Mouse (Mus musculus): ENCODE data around the gene Serinc3. TPM values are rescaled to one million over a fixed set of nuclear protein-coding genes. Genes with fewer than 3 reads are reported as not detected.
A peak's percentile ranks its signal among the peaks of the same experiment; 100 is the strongest.

Serinc3 gene
- polyA plus RNA-seq, 1 experiment from 2014 or later, result 54.3 TPM

DNA sequence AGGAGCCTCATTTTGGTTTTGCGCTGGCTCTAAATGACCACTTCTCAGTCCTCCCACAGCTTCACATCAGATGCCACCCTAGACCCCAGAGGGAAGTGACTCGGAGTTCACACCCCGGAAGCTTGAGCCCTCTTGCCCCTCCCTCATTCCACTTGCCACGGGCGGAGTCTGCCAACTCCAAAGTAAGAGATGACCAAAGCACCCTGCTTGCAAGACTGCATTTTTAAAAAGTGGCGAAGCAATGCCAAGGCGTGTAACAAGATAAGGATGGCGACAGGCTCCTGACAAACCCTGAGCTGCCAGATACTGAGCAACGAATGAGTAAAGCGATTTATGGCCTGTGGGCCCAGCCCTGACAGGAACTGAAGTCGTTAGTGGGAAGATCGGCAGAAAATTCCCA, 54.7 kb downstream of the Serinc3 start:
- ATAC-seq (replicated peaks; ENCODE audit: low FRiP score, low TSS enrichment, low read depth), result no peak
- H3K36me3 ChIP-seq (ENCODE audit: control insufficient read depth, insufficient read depth, low read length), result no peaks in the 10 kb centered on the region
- 50% methylated on average over 12 of the region's 12 CpGs for WGBS
- no peak for DNase-seq (ENCODE audit: low spot score)
- no peak overlapping the region for H3K4me2 ChIP-seq (ENCODE audit: low read length)
- peaks cover 15% of the 10 kb centered on the region; the same call in 1 of the 2 replicates for H3K4me1 ChIP-seq (replicated peaks; ENCODE audit: control insufficient read depth, insufficient read depth, low read length)
- H3K27me3 ChIP-seq (replicated peaks; ENCODE audit: control insufficient read depth, insufficient read depth, low read length), result no peaks in the 10 kb centered on the region
- no peak overlapping the region for H3K4me3 ChIP-seq (ENCODE audit: low read depth, low read length)
- H3K9ac ChIP-seq (ENCODE audit: low read length), result no peak overlapping the region
- no peaks in the 10 kb centered on the region for H3K9me3 ChIP-seq (ENCODE audit: control insufficient read depth, low read length)
- no peak overlapping the region for H3K27ac ChIP-seq (ENCODE audit: low read depth)

GRCm38 (mm10) chr2:163587506-163587905, 57.4 kb downstream of the Serinc3 start:
- DNase-seq (ENCODE audit: low spot score), result no peak
- no peak for ATAC-seq (replicated peaks; ENCODE audit: low FRiP score, low TSS enrichment, low read depth)
- Histone ChIP-seq H3K4me2 (ENCODE audit: low read length) (no peak overlapping the region), H3K27me3 (replicated peaks; ENCODE audit: control insufficient read depth, insufficient read depth, low read length) (no peaks in the 10 kb centered on the region), H3K36me3 (ENCODE audit: control insufficient read depth, insufficient read depth, low read length) (no peaks in the 10 kb centered on the region), H3K4me3 (ENCODE audit: low read depth, low read length) (no peak overlapping the region), H3K4me1 (replicated peaks; ENCODE audit: control insufficient read depth, insufficient read depth, low read length) (no peaks in the 10 kb centered on the region), H3K9ac (ENCODE audit: low read length) (no peak overlapping the region), H3K9me3 (ENCODE audit: control insufficient read depth, low read length) (no peaks in the 10 kb centered on the region), H3K27ac (ENCODE audit: low read depth) (no peak overlapping the region)
- WGBS, result 65% methylated on average over 5 of the region's 5 CpGs

- Histone ChIP-seq H3K4me1 (replicated peaks; ENCODE audit: control insufficient read depth, insufficient read depth, low read length) (no peaks in the 10 kb centered on the region), H3K9ac (ENCODE audit: low read length) (no peak overlapping the region), H3K36me3 (ENCODE audit: control insufficient read depth, insufficient read depth, low read length) (no peaks in the 10 kb centered on the region), H3K9me3 (ENCODE audit: control insufficient read depth, low read length) (no peaks in the 10 kb centered on the region), H3K4me2 (ENCODE audit: low read length) (no peak overlapping the region), H3K27ac (ENCODE audit: low read depth) (no peak overlapping the region), H3K27me3 (replicated peaks; ENCODE audit: control insufficient read depth, insufficient read depth, low read length) (no peaks in the 10 kb centered on the region), H3K4me3 (ENCODE audit: low read depth, low read length) (no peak overlapping the region)
- WGBS, result 39% methylated on average over 19 of the region's 19 CpGs
- DNase-seq (ENCODE audit: low spot score), result peak; percentile 78
- ATAC-seq (replicated peaks; ENCODE audit: low FRiP score, low TSS enrichment, low read depth), result no peak
Measured at GRCm38 (mm10) chr2:163586384-163587261, 58.3 kb downstream of the Serinc3 start.

DNA sequence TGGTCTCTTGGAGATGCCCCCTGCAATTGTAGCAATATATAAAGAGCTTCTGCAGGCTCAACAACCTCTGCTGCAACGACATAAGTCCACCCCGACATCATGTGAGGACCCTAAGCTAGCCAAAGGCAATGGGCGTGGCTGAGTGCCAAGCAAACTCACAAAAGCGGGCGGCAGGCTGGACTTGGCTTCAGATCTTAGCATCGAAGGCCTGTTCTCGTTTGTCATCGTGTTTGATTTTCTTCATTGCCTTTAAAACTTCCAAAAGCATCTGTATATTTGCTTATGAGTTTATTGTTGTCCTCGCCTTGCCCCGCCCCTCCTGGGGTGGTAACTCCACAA, 60.9 kb downstream of the Serinc3 start:
- no peaks in the 10 kb centered on the region for H3K36me3 ChIP-seq (ENCODE audit: control insufficient read depth, insufficient read depth, low read length)
- DNase-seq (ENCODE audit: low spot score), result no peak
- no peak for ATAC-seq (replicated peaks; ENCODE audit: low FRiP score, low TSS enrichment, low read depth)
- H3K4me3 ChIP-seq (ENCODE audit: low read depth, low read length), result no peak overlapping the region
- H3K27me3 ChIP-seq (replicated peaks; ENCODE audit: control insufficient read depth, insufficient read depth, low read length), result no peaks in the 10 kb centered on the region
- no peak overlapping the region for H3K9ac ChIP-seq (ENCODE audit: low read length)
- no peaks in the 10 kb centered on the region for H3K9me3 ChIP-seq (ENCODE audit: control insufficient read depth, low read length)
- 83% methylated on average over 10 of the region's 10 CpGs for WGBS
- no peak overlapping the region for H3K27ac ChIP-seq (ENCODE audit: low read depth)
- no peaks in the 10 kb centered on the region for H3K4me1 ChIP-seq (replicated peaks; ENCODE audit: control insufficient read depth, insufficient read depth, low read length)
- H3K4me2 ChIP-seq (ENCODE audit: low read length), result no peak overlapping the region

GRCm38 (mm10) chr2:163583226-163584087, 61.5 kb downstream of the Serinc3 start:
- WGBS, result 92% methylated on average over 10 of the region's 10 CpGs
- Histone ChIP-seq H3K27ac (ENCODE audit: low read depth) (no peak overlapping the region), H3K4me3 (ENCODE audit: low read depth, low read length) (no peak overlapping the region), H3K9ac (ENCODE audit: low read length) (no peak overlapping the region), H3K4me1 (replicated peaks; ENCODE audit: control insufficient read depth, insufficient read depth, low read length) (no peaks in the 10 kb centered on the region), H3K36me3 (ENCODE audit: control insufficient read depth, insufficient read depth, low read length) (no peaks in the 10 kb centered on the region), H3K4me2 (ENCODE audit: low read length) (no peak overlapping the region), H3K9me3 (ENCODE audit: control insufficient read depth, low read length) (no peaks in the 10 kb centered on the region), H3K27me3 (replicated peaks; ENCODE audit: control insufficient read depth, insufficient read depth, low read length) (no peaks in the 10 kb centered on the region)
- no peak for DNase-seq (ENCODE audit: low spot score)
- ATAC-seq (replicated peaks; ENCODE audit: low FRiP score, low TSS enrichment, low read depth), result no peak

DNA sequence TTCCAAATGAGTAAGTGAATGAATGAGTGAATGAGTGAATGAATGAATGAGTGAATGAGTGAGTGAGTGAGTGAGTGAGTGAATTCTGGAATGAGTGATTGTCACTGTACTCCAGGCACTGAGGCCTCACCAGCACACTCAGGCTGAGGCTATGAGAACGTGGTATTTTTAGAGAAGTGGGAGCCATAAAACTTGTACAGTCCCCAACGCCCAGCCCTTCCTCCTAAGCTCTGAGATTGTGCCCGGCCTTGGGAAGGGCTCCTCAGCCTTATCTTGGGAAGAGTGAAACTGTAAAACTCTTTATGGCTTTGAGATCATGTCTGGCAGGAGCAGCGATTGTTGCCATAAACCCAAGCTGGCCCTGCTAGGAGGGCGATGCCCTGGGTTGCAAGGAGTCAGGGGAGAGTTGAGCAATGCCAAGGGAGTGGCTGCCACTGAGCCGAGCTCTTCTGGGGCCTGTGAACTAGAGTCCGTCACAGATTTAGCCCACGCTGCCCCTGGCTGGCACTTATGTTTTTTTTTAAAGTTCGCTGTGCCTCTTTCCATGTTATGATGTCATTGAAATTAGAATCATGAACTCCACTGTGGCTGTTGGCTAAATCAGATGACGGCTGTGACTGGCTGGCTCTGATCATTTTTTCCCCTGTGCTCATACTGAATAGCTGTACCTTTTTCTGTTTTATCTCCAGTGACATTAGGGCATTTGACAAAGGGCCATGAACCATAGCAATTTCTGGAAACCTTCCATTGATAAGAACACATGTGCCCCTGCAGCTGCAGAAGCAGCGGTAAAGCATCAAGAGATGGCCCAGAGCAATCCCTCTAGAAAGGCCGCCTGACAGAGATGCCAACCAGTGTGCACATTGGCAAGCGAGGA, 64.6 kb downstream of the Serinc3 start:
- Histone ChIP-seq H3K9ac (ENCODE audit: low read length) (no peak overlapping the region), H3K27ac (ENCODE audit: low read depth) (peak overlapping the region; percentile 47; the same call in 1 of the 2 replicates), H3K27me3 (replicated peaks; ENCODE audit: control insufficient read depth, insufficient read depth, low read length) (no peaks in the 10 kb centered on the region), H3K4me1 (replicated peaks; ENCODE audit: control insufficient read depth, insufficient read depth, low read length) (0 out of 2 replicates have a peak, but pooled peaks cover 1% of the 10 kb centered on the region), H3K4me3 (ENCODE audit: low read depth, low read length) (no peak overlapping the region), H3K9me3 (ENCODE audit: control insufficient read depth, low read length) (no peaks in the 10 kb centered on the region), H3K36me3 (ENCODE audit: control insufficient read depth, insufficient read depth, low read length) (no peaks in the 10 kb centered on the region), H3K4me2 (ENCODE audit: low read length) (no peak overlapping the region)
- 64% methylated on average over 13 of the region's 13 CpGs for WGBS
- DNase-seq (ENCODE audit: low spot score) (peak; percentile 64), ATAC-seq (replicated peaks; ENCODE audit: low FRiP score, low TSS enrichment, low read depth) (peak; percentile 90)

GRCm38 (mm10) chr2:163577986-163578385, 66.9 kb downstream of the Serinc3 start:
- 0 out of 2 replicates have a peak, but pooled peaks cover 2% of the 10 kb centered on the region for H3K4me1 ChIP-seq (replicated peaks; ENCODE audit: control insufficient read depth, insufficient read depth, low read length)
- H3K27me3 ChIP-seq (replicated peaks; ENCODE audit: control insufficient read depth, insufficient read depth, low read length), result no peaks in the 10 kb centered on the region
- H3K9me3 ChIP-seq (ENCODE audit: control insufficient read depth, low read length), result no peaks in the 10 kb centered on the region
- no peak overlapping the region for H3K27ac ChIP-seq (ENCODE audit: low read depth)
- no peak overlapping the region for H3K4me2 ChIP-seq (ENCODE audit: low read length)
- ATAC-seq (replicated peaks; ENCODE audit: low FRiP score, low TSS enrichment, low read depth) (no peak), DNase-seq (ENCODE audit: low spot score) (no peak)
- H3K4me3 ChIP-seq (ENCODE audit: low read depth, low read length), result no peak overlapping the region
- WGBS, result 88% methylated on average over 2 of the region's 2 CpGs
- H3K36me3 ChIP-seq (ENCODE audit: control insufficient read depth, insufficient read depth, low read length), result no peaks in the 10 kb centered on the region
- H3K9ac ChIP-seq (ENCODE audit: low read length), result no peak overlapping the region

DNA sequence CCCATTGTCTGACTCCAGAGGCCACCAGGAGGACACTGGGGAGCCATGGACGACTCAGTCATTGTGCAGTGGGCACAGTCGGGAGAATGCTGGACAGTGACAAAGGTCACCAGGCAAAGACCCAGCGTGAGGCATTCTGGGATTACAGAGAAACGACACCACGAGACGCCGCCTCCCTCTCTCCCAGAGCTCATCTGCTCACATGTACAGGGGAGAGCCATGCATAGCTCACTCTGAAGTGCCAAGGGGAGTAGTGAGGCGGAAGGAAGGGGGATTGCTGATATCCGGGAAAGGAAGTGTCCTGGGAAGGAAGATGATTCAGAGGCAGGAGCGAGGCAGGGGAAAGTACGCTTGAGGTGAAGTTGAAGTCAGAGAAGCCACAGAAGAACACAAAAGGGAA, 69.7 kb downstream of the Serinc3 start:
- no peaks in the 10 kb centered on the region for H3K36me3 ChIP-seq (ENCODE audit: control insufficient read depth, insufficient read depth, low read length)
- H3K27me3 ChIP-seq (replicated peaks; ENCODE audit: control insufficient read depth, insufficient read depth, low read length), result no peaks in the 10 kb centered on the region
- 0 out of 2 replicates have a peak, but pooled peaks cover 2% of the 10 kb centered on the region for H3K4me1 ChIP-seq (replicated peaks; ENCODE audit: control insufficient read depth, insufficient read depth, low read length)
- no peak overlapping the region for H3K9ac ChIP-seq (ENCODE audit: low read length)
- H3K4me2 ChIP-seq (ENCODE audit: low read length), result no peak overlapping the region
- no peak for ATAC-seq (replicated peaks; ENCODE audit: low FRiP score, low TSS enrichment, low read depth)
- DNase-seq (ENCODE audit: low spot score), result no peak
- no peaks in the 10 kb centered on the region for H3K9me3 ChIP-seq (ENCODE audit: control insufficient read depth, low read length)
- H3K27ac ChIP-seq (ENCODE audit: low read depth), result no peak overlapping the region
- no peak overlapping the region for H3K4me3 ChIP-seq (ENCODE audit: low read depth, low read length)
- 47% methylated on average over 11 of the region's 11 CpGs for WGBS

Measured in intestine, embryonic 14.5 days (tissue).